ENCODE assay signal across 1 mouse cellular context in genomic region chr14:55723433-55723832, GRCm38 (mm10).
TF ChIP-seq lines count a peak whose summit lies in the region.

No protein-coding gene starts in this region.

TF ChIP-seq in MEL, 35 proteins besides CTCF, POLR2A, EP300 and RAD21:
- TF ChIP-seq MYC (IDR thresholded peaks at IDR 0.05; ENCODE audit: low read depth, low read length) (peak; percentile 73), GATA1 (IDR thresholded peaks at IDR 0.05; ENCODE audit: low read depth, low read length) (peak; percentile 68), MAX (IDR thresholded peaks at IDR 0.05; ENCODE audit: low read length) (peak; percentile 53; the same call in 1 of the 2 replicates), CHD2 (IDR thresholded peaks at IDR 0.05; ENCODE audit: low read length) (no peak), MAFK (IDR thresholded peaks at IDR 0.05; ENCODE audit: borderline replicate concordance, low read depth, low read length) (peak; percentile 64; the same call in 1 of the 2 replicates), TAL1 (IDR thresholded peaks at IDR 0.05; ENCODE audit: low read length) (peak; percentile 43; the same call in 1 of the 2 replicates), MXI1 (IDR thresholded peaks at IDR 0.05; ENCODE audit: low read depth, low read length) (peak; percentile 80; the same call in 1 of the 2 replicates), SIN3A (IDR thresholded peaks at IDR 0.05; ENCODE audit: low read length) (peak; percentile 90), UBTF (IDR thresholded peaks at IDR 0.05; ENCODE audit: borderline replicate concordance, insufficient read depth, low read depth, low read length) (no peak), ZC3H11A (IDR thresholded peaks at IDR 0.05; ENCODE audit: low read depth, low read length) (no peak), ZMIZ1 (IDR thresholded peaks at IDR 0.05; ENCODE audit: low read depth, low read length) (no peak), POLR2AphosphoS2 (IDR thresholded peaks at IDR 0.05; ENCODE audit: low read length) (no peak), MYB (IDR thresholded peaks at IDR 0.05; ENCODE audit: low read depth, low read length) (no peak), TCF12 (IDR thresholded peaks at IDR 0.05; ENCODE audit: low read depth, low read length) (peak; percentile 57), TBP (IDR thresholded peaks at IDR 0.05; ENCODE audit: low read depth, low read length) (no peak; the same call in 1 of the 2 replicates), MEF2A (IDR thresholded peaks at IDR 0.05; ENCODE audit: extremely low read depth, insufficient replicate concordance, low read depth, low read length, poor library complexity, severe bottlenecking) (no peak), ELF1 (IDR thresholded peaks at IDR 0.05; ENCODE audit: low read depth, low read length) (no peak), CHD1 (IDR thresholded peaks at IDR 0.05; ENCODE audit: low read depth, low read length) (no peak), RCOR1 (IDR thresholded peaks at IDR 0.05; ENCODE audit: low read depth, low read length) (peak; percentile 60; the same call in 1 of the 2 replicates), JUND (IDR thresholded peaks at IDR 0.05; ENCODE audit: low read depth, low read length) (no peak), USF1 (IDR thresholded peaks at IDR 0.05; ENCODE audit: low read depth, low read length) (no peak), ZKSCAN1 (IDR thresholded peaks at IDR 0.05; ENCODE audit: low read depth, low read length) (no peak), E2F4 (IDR thresholded peaks at IDR 0.05; ENCODE audit: borderline replicate concordance, low read depth, low read length) (no peak), BHLHE40 (IDR thresholded peaks at IDR 0.05; ENCODE audit: borderline replicate concordance, low read depth, low read length) (peak; percentile 77; the same call in 1 of the 2 replicates), ETS1 (IDR thresholded peaks at IDR 0.05; ENCODE audit: low read depth, low read length) (peak; percentile 97), NELFE (IDR thresholded peaks at IDR 0.05; ENCODE audit: low read depth, low read length) (peak; percentile 34; the same call in 1 of the 2 replicates), ZNF384 (IDR thresholded peaks at IDR 0.05; ENCODE audit: low read depth, low read length) (no peak), SMC3 (IDR thresholded peaks at IDR 0.05; ENCODE audit: low read depth, low read length) (no peak), POLR2AphosphoS5 (IDR thresholded peaks at IDR 0.05; ENCODE audit: borderline replicate concordance, low read depth, low read length) (no peak), GABPA (IDR thresholded peaks at IDR 0.05; ENCODE audit: low read depth, low read length) (peak; percentile 68; the same call in 1 of the 2 replicates), MAZ (IDR thresholded peaks at IDR 0.05; ENCODE audit: low read depth, low read length) (0 out of 2 replicates have a peak, but pooled peaks have one; percentile 15), USF2 (IDR thresholded peaks at IDR 0.05; ENCODE audit: borderline replicate concordance in 1 of 2, insufficient read depth in 1 of 2, low read depth in 1 of 2, low read length in 2 of 2) (no peak), NRF1 (IDR thresholded peaks at IDR 0.05; ENCODE audit: insufficient read depth, low read depth, low read length, poor library complexity, severe bottlenecking) (peak; percentile 51; the same call in 1 of the 2 replicates), KAT2A (conservative IDR thresholded peaks at IDR 0.05; ENCODE audit: low read depth, low read length) (no peak), HCFC1 (IDR thresholded peaks at IDR 0.05; ENCODE audit: low read depth, low read length) (0 out of 2 replicates have a peak, but pooled peaks have one; percentile 39)
TF ChIP-seq in MEL: peak in this region for 16.
